Mouse (Mus musculus): Measurements from ENCODE around the gene T2. TPM values are rescaled to one million over a fixed set of nuclear protein-coding genes. Genes with fewer than 3 reads are reported as not detected.

T2 gene
- polyA plus RNA-seq, 1 experiment: 0.11 TPM

DNA sequence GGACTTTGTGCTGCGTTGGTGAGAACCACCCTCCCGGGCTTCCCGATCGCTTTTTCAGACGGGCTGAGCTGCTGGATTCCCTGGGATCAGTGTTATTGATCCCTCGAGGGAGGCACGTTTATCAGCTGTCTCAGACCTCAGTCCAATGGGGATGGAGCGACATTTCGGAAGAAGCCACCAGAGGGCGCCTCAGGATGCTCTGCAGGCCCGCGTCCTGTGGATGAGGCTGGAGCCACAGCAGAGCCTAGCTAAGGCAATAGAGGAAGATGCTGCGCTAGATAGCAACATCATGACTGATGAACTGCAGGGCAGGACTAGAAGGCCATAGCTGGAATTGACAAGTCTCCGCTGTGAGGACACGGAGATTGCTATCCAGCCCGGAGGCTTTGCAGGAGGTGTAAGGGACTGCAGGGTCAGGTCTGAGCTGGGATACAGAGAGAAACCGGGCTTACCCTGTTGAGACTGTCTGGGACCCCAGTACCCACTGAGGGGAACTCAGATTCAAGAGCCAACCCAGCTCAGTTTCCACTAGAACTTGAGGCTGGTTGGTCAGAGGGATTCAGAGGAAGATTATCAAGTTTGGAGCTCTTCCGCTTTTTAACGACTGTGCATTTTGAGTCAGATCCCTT lies 113.0 kb downstream of the T2 start:
- Histone ChIP-seq H3K4me1 (ENCODE audit: control insufficient read depth, insufficient read depth, insufficient read length, low read length) (no peaks in the 10 kb centered on the region), H3K4me3 (ENCODE audit: low read depth, low read length) (no peak overlapping the region), H3K27me3 (ENCODE audit: control insufficient read depth, insufficient read depth, low read length) (0 out of 2 replicates have a peak, but pooled peaks cover 4% of the 10 kb centered on the region), H3K36me3 (ENCODE audit: control insufficient read depth, insufficient read depth, low read length) (no peaks in the 10 kb centered on the region), H3K27ac (ENCODE audit: insufficient read depth, low read depth, low read length) (no peak overlapping the region)
- 16% methylated on average over 19 of the region's 19 CpGs for WGBS
- TF ChIP-seq POLR2A (IDR thresholded peaks at IDR 0.05; ENCODE audit: low read depth, low read length) (no peak), CTCF (IDR thresholded peaks at IDR 0.05; ENCODE audit: extremely low read depth, insufficient read length, insufficient replicate concordance, low read depth, low read length) (peak; percentile 85)

Other genes with a start within 250 kb of the T2 start
- gene Gm49673, start 208.2 kb upstream of the T2 start, polyA plus RNA-seq (2012; rRNA removed): 1.1 and 1.8 TPM in 2 replicates
- 32.0 and 48.6 TPM in 2 replicates for gene Rnaset2a, start 207.9 kb upstream of the T2 start, polyA plus RNA-seq (2012; rRNA removed)
- 0.20 and 0.38 TPM in 2 replicates for gene Fgfr1op, start 190.5 kb upstream of the T2 start, polyA plus RNA-seq (2012; rRNA removed)
- 1.2 and 3.6 TPM in 2 replicates for gene Ccr6, start 119.9 kb upstream of the T2 start, polyA plus RNA-seq (2012; rRNA removed)
- gene Mpc1, start 73.1 kb upstream of the T2 start, polyA plus RNA-seq (2012; rRNA removed): 81.7 and 111 TPM in 2 replicates
- 42.9 and 90.1 TPM in 2 replicates for gene Sft2d1, start 44.9 kb upstream of the T2 start, polyA plus RNA-seq (2012; rRNA removed)
- gene Prr18, start 18.5 kb upstream of the T2 start, polyA plus RNA-seq (2012; rRNA removed): 0.51 and 0.79 TPM in 2 replicates
- gene T, start 78.4 kb downstream of the T2 start, polyA plus RNA-seq (2012; rRNA removed): not detected in 2 replicates
- gene Pde10a, start 169.4 kb downstream of the T2 start, polyA plus RNA-seq (2012; rRNA removed): 0.52 and 0.69 TPM in 2 replicates
- gene Gm17087, start 211.0 kb downstream of the T2 start, polyA plus RNA-seq (2012; rRNA removed): not detected in 2 replicates